Mouse (Mus musculus): ENCODE results near the gene Slc1a6. TPM values are rescaled to one million over a fixed set of nuclear protein-coding genes. Genes with fewer than 3 reads are reported as not detected.

Slc1a6 gene
- total RNA-seq, 2 experiments from 2014 or later, result 0.14 TPM; not detected in 1

Other genes with a start within 250 kb of the Slc1a6 start
- 10 to 100 TPM; 14.7 to 16.4 TPM for gene Ilvbl, start 206.2 kb upstream of the Slc1a6 start, total RNA-seq (2021)
- 1 to 10 TPM; 6.6 to 7.0 TPM for gene Syde1, start 188.5 kb upstream of the Slc1a6 start, total RNA-seq (2021)
- gene Olfr1357, start 162.4 kb upstream of the Slc1a6 start, total RNA-seq (2021), result not detected
- not detected for gene Casp14, start 62.2 kb upstream of the Slc1a6 start, total RNA-seq (2021)
- not detected for gene Ccdc105, start 27.4 kb upstream of the Slc1a6 start, total RNA-seq (2021)
- gene Olfr1356, start 71.7 kb downstream of the Slc1a6 start, total RNA-seq (2021), result not detected
- not detected for gene Olfr1355, start 95.0 kb downstream of the Slc1a6 start, total RNA-seq (2021)
- gene Olfr1354, start 132.7 kb downstream of the Slc1a6 start, total RNA-seq (2021), result not detected
- not detected for gene Olfr8, start 170.1 kb downstream of the Slc1a6 start, total RNA-seq (2021)
- not detected for gene Olfr1353, start 182.8 kb downstream of the Slc1a6 start, total RNA-seq (2021)
- gene Olfr1352, start 200.6 kb downstream of the Slc1a6 start, total RNA-seq (2021), result not detected
- gene Olfr1351, start 232.0 kb downstream of the Slc1a6 start, total RNA-seq (2021), result not detected
- gene Olfr57, start 248.2 kb downstream of the Slc1a6 start, total RNA-seq (2021), result not detected

Measured in gastrocnemius, postnatal 14 days (tissue).